Mouse (Mus musculus) intestine, embryonic 15.5 days (tissue): ENCODE data around the gene A030005L19Rik. TPM values are rescaled to one million over a fixed set of nuclear protein-coding genes. Genes with fewer than 3 reads are reported as not detected.
"Not testable (repeated sequence)": the region's sequence is repeated elsewhere in the genome, so short reads cannot be mapped to it uniquely, and the experiment has no call there.

Experiments used
- ATAC-seq: fragments of 200-750 bp; cut with Nextera tagmentation; 2 replicates; pipeline ENCODE4 v1.8.0; 2017; ENCODE audit warnings: moderate TSS enrichment, moderate library complexity
- H3K27ac ChIP-seq: fragments of 300-500 bp; sonication (generic); 2 replicates; pipeline ENCODE4 v1.5.1; 2015; ENCODE audit warnings: mild to moderate bottlenecking, inconsistent platforms
- H3K27me3 ChIP-seq: fragments of 300-500 bp; sonication (generic); replicated peaks from 2 replicates; pipeline ENCODE4 v1.6.1; 2015; ENCODE audit warnings: inconsistent platforms
- H3K36me3 ChIP-seq: fragments of 300-500 bp; sonication (generic); 2 replicates; pipeline ENCODE4 v1.6.1; 2015; ENCODE audit warnings: inconsistent platforms
- H3K4me1 ChIP-seq: fragments of 300-500 bp; sonication (generic); replicated peaks from 2 replicates; pipeline ENCODE4 v1.6.1; 2015; ENCODE audit warnings: inconsistent platforms
- H3K4me2 ChIP-seq: fragments of 300-500 bp; sonication (generic); replicated peaks from 2 replicates; pipeline ENCODE4 v1.6.1; 2015; ENCODE audit warnings: mild to moderate bottlenecking, inconsistent platforms
- H3K4me3 ChIP-seq: fragments of 300-500 bp; sonication (generic); replicated peaks from 2 replicates; pipeline ENCODE4 v1.5.1; 2015; ENCODE audit warnings: inconsistent platforms
- H3K9ac ChIP-seq: fragments of 300-500 bp; sonication (generic); 2 replicates; pipeline ENCODE4 v1.6.1; 2015; ENCODE audit warnings: inconsistent platforms
- H3K9me3 ChIP-seq: fragments of 300-500 bp; sonication (generic); 2 replicates; pipeline ENCODE4 v1.6.1; 2016; ENCODE audit warnings: inconsistent platforms
- WGBS: fragments of 180-500 bp; shearing (Covaris S2); methylation state at CpG from one replicate; pipeline ENCODE4 v1.1.7; 2015; 5-methylcytosine and 5-hydroxymethylcytosine counted together
- polyA plus RNA-seq: library from polyadenylated mRNA; unstranded; fragments of >200 nt; fragmentation: Nextera tagmentation; extraction: Ambion mirVana; gene quantifications from 2 replicates; pipeline ENCODE4 v1.2.1, GENCODE M21; 2015

A030005L19Rik gene
- 0.36 TPM in 1 of 2 replicates, not detected in the other for polyA plus RNA-seq

- no peak within 1 kb of the TSS for H3K27ac ChIP-seq
- H3K4me1 ChIP-seq, result no peaks in the 10 kb centered on the region
- no peak within 1 kb of the TSS for H3K4me2 ChIP-seq
- no peaks in the 10 kb centered on the region for H3K36me3 ChIP-seq
- ATAC-seq, result no peak
- WGBS, result 81% methylated on average over 3 of the region's 3 CpGs
- no peaks in the 10 kb centered on the region for H3K9me3 ChIP-seq
- H3K4me3 ChIP-seq, result no peak within 1 kb of the TSS
- H3K9ac ChIP-seq, result no peak within 1 kb of the TSS
- H3K27me3 ChIP-seq, result no peaks in the 10 kb centered on the region
Observed at GRCm38 (mm10) chr1:82913025-82913424, at the start of gene A030005L19Rik. Gene A030005L19Rik (plus strand): TSS chr1:82913325.

DNA sequence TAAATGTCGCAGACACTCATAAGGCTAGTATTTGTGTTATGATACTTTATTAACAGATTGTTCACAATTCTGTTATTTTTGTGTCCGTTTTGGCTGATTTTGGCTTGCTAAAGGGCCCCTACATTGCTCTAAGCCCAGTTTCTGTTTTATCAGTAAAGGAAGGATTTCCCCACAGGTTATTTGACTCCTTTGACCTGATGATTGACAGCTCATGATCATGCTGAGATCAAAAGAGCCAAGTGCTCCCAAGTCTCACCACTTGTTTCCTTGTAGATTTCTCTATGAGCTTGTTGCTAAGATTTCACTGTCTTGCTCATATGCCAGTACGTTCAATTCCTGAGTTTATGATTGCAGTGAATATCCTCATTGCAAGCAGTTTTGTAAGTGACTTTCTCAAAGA, 42.9 kb upstream of the A030005L19Rik start:
- ATAC-seq, result no peak
- WGBS, result 85% methylated on average over 3 of the region's 3 CpGs

DNA sequence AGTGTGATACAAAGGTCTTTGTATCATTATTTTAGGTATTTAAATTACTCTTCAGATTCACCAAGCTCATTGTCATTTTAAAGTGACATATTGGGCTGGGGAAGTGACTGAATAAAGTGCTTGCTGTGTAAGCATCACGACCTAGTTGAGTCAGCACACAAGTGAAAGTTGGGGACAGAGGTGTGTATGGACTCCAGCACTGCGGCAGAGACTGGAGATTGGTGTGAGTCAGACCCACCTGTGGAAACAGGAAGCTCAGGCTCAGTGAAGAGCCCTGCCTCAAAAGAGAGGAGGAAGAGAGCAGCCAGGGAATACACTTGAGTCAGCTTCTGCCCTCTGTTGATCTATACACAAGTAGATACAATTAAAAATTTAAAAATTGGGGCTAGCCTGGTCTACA, 34.0 kb upstream of the A030005L19Rik start:
- Histone ChIP-seq H3K4me2 (no peak overlapping the region), H3K27me3 (no peaks in the 10 kb centered on the region), H3K4me3 (no peak overlapping the region), H3K9me3 (no peaks in the 10 kb centered on the region), H3K27ac (no peak overlapping the region), H3K36me3 (peaks cover 9% of the 10 kb centered on the region), H3K4me1 (no peaks in the 10 kb centered on the region), H3K9ac (no peak overlapping the region)
- ATAC-seq, result peak; percentile 77
- 76% methylated on average over 2 of the region's 2 CpGs for WGBS

More for the DNA sequence above, 42.9 kb upstream of the A030005L19Rik start:
- Histone ChIP-seq H3K9me3 (no peaks in the 10 kb centered on the region), H3K4me2 (no peak overlapping the region), H3K27me3 (no peaks in the 10 kb centered on the region), H3K27ac (no peak overlapping the region), H3K36me3 (peaks cover 5% of the 10 kb centered on the region; the same call in 1 of the 2 replicates), H3K4me3 (no peak overlapping the region), H3K4me1 (no peaks in the 10 kb centered on the region), H3K9ac (no peak overlapping the region)

GRCm38 (mm10) chr1:82880196-82880595, 32.9 kb upstream of the A030005L19Rik start:
- no peaks in the 10 kb centered on the region for H3K4me1 ChIP-seq
- H3K9me3 ChIP-seq, result no peaks in the 10 kb centered on the region
- H3K36me3 ChIP-seq, result peaks cover 10% of the 10 kb centered on the region
- no peak overlapping the region for H3K4me2 ChIP-seq
- no peak overlapping the region for H3K27ac ChIP-seq
- ATAC-seq, result no peak
- H3K4me3 ChIP-seq, result no peak overlapping the region
- WGBS, result 82% methylated on average over 8 of the region's 8 CpGs
- no peak overlapping the region for H3K9ac ChIP-seq
- H3K27me3 ChIP-seq, result no peaks in the 10 kb centered on the region

- no peak overlapping the region for H3K4me2 ChIP-seq
- H3K36me3 ChIP-seq, result 0 out of 2 replicates have a peak, but pooled peaks cover 11% of the 10 kb centered on the region
- 96% methylated on average over 7 of the region's 7 CpGs for WGBS
- no peak overlapping the region for H3K4me3 ChIP-seq
- H3K4me1 ChIP-seq, result no peaks in the 10 kb centered on the region
- ATAC-seq, result no peak
- H3K27me3 ChIP-seq, result no peaks in the 10 kb centered on the region
- no peaks in the 10 kb centered on the region for H3K9me3 ChIP-seq
- no peak overlapping the region for H3K27ac ChIP-seq
- H3K9ac ChIP-seq, result no peak overlapping the region
Observed at GRCm38 (mm10) chr1:82893269-82893668, 19.9 kb upstream of the A030005L19Rik start.

- no peak overlapping the region for H3K4me2 ChIP-seq
- 95% methylated on average over 1 of the region's 1 CpGs for WGBS
- H3K4me1 ChIP-seq, result no peaks in the 10 kb centered on the region
- ATAC-seq, result no peak
- peaks cover 7% of the 10 kb centered on the region; the same call in 1 of the 2 replicates for H3K36me3 ChIP-seq
- H3K27ac ChIP-seq, result no peak overlapping the region
- H3K4me3 ChIP-seq, result no peak overlapping the region
- no peak overlapping the region for H3K9ac ChIP-seq
- H3K27me3 ChIP-seq, result no peaks in the 10 kb centered on the region
- H3K9me3 ChIP-seq, result no peaks in the 10 kb centered on the region
Observed at GRCm38 (mm10) chr1:82900567-82900966, 12.6 kb upstream of the A030005L19Rik start.

DNA sequence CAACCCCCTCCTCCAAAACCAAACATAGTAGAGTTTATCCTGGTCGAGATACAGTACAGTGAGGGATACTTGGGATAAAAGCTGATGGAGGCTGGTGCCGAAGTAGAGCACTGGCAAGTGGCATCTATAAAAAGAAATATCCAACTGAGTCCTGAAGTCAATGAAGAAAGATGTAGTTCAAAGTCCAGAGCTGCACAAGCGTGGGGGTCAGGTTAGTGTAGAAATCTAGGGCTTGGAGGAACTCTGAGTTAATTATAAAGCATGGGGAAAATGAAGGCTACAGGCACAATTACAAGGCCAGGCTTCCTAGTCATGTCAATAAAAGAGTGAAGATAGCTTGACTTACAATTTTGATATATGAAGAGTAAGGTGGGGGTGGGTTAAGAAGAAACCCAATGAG, 11.9 kb upstream of the A030005L19Rik start:
- Histone ChIP-seq H3K4me2 (no peak overlapping the region), H3K27me3 (no peaks in the 10 kb centered on the region), H3K9ac (no peak overlapping the region), H3K36me3 (peaks cover 7% of the 10 kb centered on the region; the same call in 1 of the 2 replicates), H3K27ac (no peak overlapping the region), H3K4me1 (no peaks in the 10 kb centered on the region), H3K4me3 (no peak overlapping the region), H3K9me3 (no peaks in the 10 kb centered on the region)
- no peak for ATAC-seq
- WGBS, result 89% methylated on average over 3 of the region's 3 CpGs

- Histone ChIP-seq H3K4me2 (no peak overlapping the region), H3K9ac (no peak overlapping the region), H3K4me3 (no peak overlapping the region), H3K27me3 (no peaks in the 10 kb centered on the region), H3K36me3 (peaks cover 5% of the 10 kb centered on the region; the same call in 1 of the 2 replicates), H3K27ac (no peak overlapping the region), H3K9me3 (no peaks in the 10 kb centered on the region), H3K4me1 (no peaks in the 10 kb centered on the region)
- WGBS, result 77% methylated on average over 3 of the region's 3 CpGs
- ATAC-seq, result no peak
Observed at GRCm38 (mm10) chr1:82905886-82906285, 7.2 kb upstream of the A030005L19Rik start.

- H3K4me2 ChIP-seq, H3K27me3 ChIP-seq, H3K27ac ChIP-seq, H3K4me3 ChIP-seq, H3K9ac ChIP-seq, H3K36me3 ChIP-seq, ATAC-seq, H3K9me3 ChIP-seq, H3K4me1 ChIP-seq: not testable (repeated sequence)
- WGBS, result 94% methylated on average over 3 of the region's 5 CpGs
Observed at GRCm38 (mm10) chr1:82913434-82913833, 309 bp downstream of the A030005L19Rik start.

DNA sequence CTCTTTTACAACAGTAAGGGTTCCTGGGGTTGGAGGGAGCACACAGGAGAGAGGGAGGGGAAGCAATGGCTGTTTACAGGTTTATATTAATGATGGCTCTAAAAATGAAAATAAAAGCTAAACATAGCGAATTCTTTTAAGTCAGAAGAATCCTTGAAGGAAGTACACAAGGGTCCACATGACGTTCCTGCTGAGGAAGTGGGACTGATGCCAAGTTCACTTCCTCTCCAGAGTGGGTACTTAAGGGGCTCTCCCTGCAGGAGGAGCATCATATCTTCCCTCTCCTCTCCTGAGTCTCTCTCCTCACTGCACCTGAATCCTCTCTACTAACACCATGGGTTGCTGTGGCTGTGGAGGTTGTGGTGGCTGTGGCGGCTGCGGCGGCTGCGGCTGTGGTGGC, 11.5 kb downstream of the A030005L19Rik start, which contains the start of gene A030014E15Rik:
TSS of gene A030014E15Rik (plus strand) at position 268 of the 400 bp plus-strand sequence.
- no peak within 1 kb of the TSS for H3K4me3 ChIP-seq
- no peak for ATAC-seq
- H3K4me1 ChIP-seq, result no peaks in the 10 kb centered on the region
- H3K4me2 ChIP-seq, result no peak within 1 kb of the TSS
- no peak within 1 kb of the TSS for H3K27ac ChIP-seq
- WGBS, result 80% methylated on average over 6 of the region's 6 CpGs
- no peaks in the 10 kb centered on the region for H3K9me3 ChIP-seq
- no peaks in the 10 kb centered on the region for H3K27me3 ChIP-seq
- H3K9ac ChIP-seq, result no peak within 1 kb of the TSS
- no peaks in the 10 kb centered on the region for H3K36me3 ChIP-seq

DNA sequence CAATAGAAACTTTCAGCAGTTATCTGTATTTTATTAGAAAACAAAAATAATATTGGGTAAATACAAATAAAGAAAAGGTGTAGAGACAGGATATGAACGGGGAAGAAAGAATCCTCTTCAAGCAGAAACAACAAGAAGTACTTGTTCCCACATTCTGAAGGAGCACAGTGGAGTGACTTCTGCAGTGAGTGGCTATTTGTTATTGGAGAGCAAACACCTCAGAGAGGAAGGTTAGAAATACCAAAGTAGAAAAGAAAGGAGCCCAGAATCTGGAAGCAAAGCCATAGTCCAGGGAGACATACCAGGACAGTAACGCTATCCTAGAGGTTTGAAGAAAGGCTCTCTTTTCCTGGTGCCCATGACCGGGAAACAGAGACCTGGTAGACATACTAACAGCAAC, 17.4 kb downstream of the A030005L19Rik start:
- 91% methylated on average over 2 of the region's 3 CpGs for WGBS
- H3K9me3 ChIP-seq, H3K36me3 ChIP-seq, H3K4me1 ChIP-seq, H3K4me3 ChIP-seq, H3K27me3 ChIP-seq, ATAC-seq, H3K4me2 ChIP-seq, H3K9ac ChIP-seq, H3K27ac ChIP-seq: not testable (repeated sequence)

- not testable (repeated sequence) for H3K9me3 ChIP-seq, H3K27me3 ChIP-seq, H3K4me1 ChIP-seq, H3K36me3 ChIP-seq, H3K9ac ChIP-seq, H3K27ac ChIP-seq, ATAC-seq, H3K4me3 ChIP-seq, H3K4me2 ChIP-seq
- no CpG with 5 or more reads among the region's 6 CpGs for WGBS
Observed at GRCm38 (mm10) chr1:82931326-82931725, 18.2 kb downstream of the A030005L19Rik start, which contains the start of gene Gm6217. Gene Gm6217 (minus strand): TSS chr1:82931399.

DNA sequence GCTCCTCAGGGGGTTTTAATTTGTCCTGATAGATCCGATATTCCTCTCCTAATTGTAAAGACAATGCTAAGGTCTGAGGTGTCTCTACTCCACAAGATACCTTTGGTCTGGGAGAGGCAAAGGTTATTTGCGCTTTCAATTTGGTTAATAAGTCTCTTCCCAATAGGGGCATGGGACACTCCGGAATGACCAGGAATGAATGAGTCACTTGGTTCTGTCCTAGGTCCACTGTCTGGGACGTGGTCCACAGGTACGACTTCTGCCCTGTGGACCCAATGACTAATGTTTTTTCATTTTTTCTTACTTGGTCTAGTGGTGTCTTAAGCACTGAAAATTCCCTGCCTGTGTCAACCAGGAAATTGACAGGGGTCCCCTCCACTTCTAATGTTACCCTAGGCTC, 25.5 kb downstream of the A030005L19Rik start:
- whole genome bisulfite sequencing, result 90% methylated on average over 5 of the region's 5 CpGs
- Histone ChIP-seq H3K4me3 (no peak overlapping the region), H3K27ac (no peak overlapping the region), H3K36me3 (no peaks in the 10 kb centered on the region), H3K4me1 (no peaks in the 10 kb centered on the region), H3K27me3 (no peaks in the 10 kb centered on the region), H3K4me2 (no peak overlapping the region), H3K9me3 (no peaks in the 10 kb centered on the region), H3K9ac (no peak overlapping the region)
- no peak for ATAC-seq
